Mouse (Mus musculus) liver, adult 2 months (tissue): Measurements from ENCODE around the gene Kdm2a.

ENCODE experiments used
- CTCF ChIP-seq: fragments of 200-500 bp; IDR thresholded peaks from 2 replicates; pipeline ENCODE4 v1.5.1; 2011; ENCODE audit warnings: low read depth, low read length, control low read depth
- POLR2A ChIP-seq: fragments of 200-500 bp; IDR thresholded peaks from 2 replicates; pipeline ENCODE4 v1.6.1; 2011; ENCODE audit warnings: low read length, control low read depth; ENCODE audit not compliant: insufficient read depth; ENCODE audit errors: extremely low read depth

GRCm38 (mm10) chr19:4265956-4266355 lies 132.1 kb downstream of the Kdm2a start:
- TF ChIP-seq CTCF (no peak), POLR2A (no peak)
